Mouse (Mus musculus) MEL (cell line): Measurements from ENCODE around the gene Slc6a14. TPM values are rescaled to one million over a fixed set of nuclear protein-coding genes. Genes with fewer than 3 reads are reported as not detected.

Experiments used
- DNase-seq: peaks from one replicate; pipeline ENCODE4 v3.0.0; 2011; ENCODE audit warnings: low read depth, low spot score
- H3K27ac ChIP-seq: 2 replicates; pipeline ENCODE4 v1.5.1; 2012; ENCODE audit warnings: low read depth, mild to moderate bottlenecking, control low read depth, low read length, moderate library complexity; ENCODE audit not compliant: control insufficient read depth
- H3K27me3 ChIP-seq, 2 experiments: fragments of 150-350 bp in 1 of 2; sonication (generic) in 1 of 2; 2 replicates each; pipeline ENCODE4 v1.6.1; 2012; ENCODE audit warnings: low read length in 2 of 2, mild to moderate bottlenecking in 2 of 2, improper control_type of control experiment in 1 of 2, moderate library complexity in 1 of 2; ENCODE audit not compliant: insufficient read depth in 2 of 2, control insufficient read depth in 1 of 2
- H3K36me3 ChIP-seq, 2 experiments: 2 replicates each; pipeline ENCODE4 v1.6.1; 2012 to 2014; ENCODE audit warnings: low read length in 2 of 2, improper control_type of control experiment in 1 of 2, inconsistent platforms in 1 of 2, mild to moderate bottlenecking in 1 of 2; ENCODE audit not compliant: insufficient read depth in 2 of 2, control insufficient read depth in 1 of 2
- H3K4me1 ChIP-seq, 2 experiments: fragments of 150-350 bp in 1 of 2; sonication (generic) in 1 of 2; 2 replicates each; pipeline ENCODE4 v1.6.1; 2012; ENCODE audit warnings: low read length in 2 of 2, improper control_type of control experiment in 1 of 2, mild to moderate bottlenecking in 1 of 2; ENCODE audit not compliant: insufficient read depth in 2 of 2, control insufficient read depth in 1 of 2
- H3K4me3 ChIP-seq, 2 experiments: fragments of 150-350 bp in 1 of 2; sonication (generic) in 1 of 2; 2 replicates each; pipeline ENCODE4 v1.5.1; 2012; ENCODE audit warnings: low read depth in 2 of 2, low read length in 2 of 2, mild to moderate bottlenecking in 2 of 2, moderate library complexity in 2 of 2, control low read depth in 1 of 2, improper control_type of control experiment in 1 of 2; ENCODE audit not compliant: control insufficient read depth in 1 of 2, insufficient read depth in 1 of 2
- H3K79me2 ChIP-seq: 2 replicates; pipeline ENCODE4 v1.6.1; 2012; ENCODE audit warnings: mild to moderate bottlenecking, low read length, moderate library complexity; ENCODE audit not compliant: control insufficient read depth, poor library complexity, insufficient read depth
- H3K9ac ChIP-seq: 2 replicates; pipeline ENCODE4 v1.6.1; 2012; ENCODE audit warnings: low read depth, mild to moderate bottlenecking, control low read depth, low read length, moderate library complexity; ENCODE audit not compliant: control insufficient read depth, poor library complexity, severe bottlenecking
- H3K9me3 ChIP-seq: fragments of 150-350 bp; sonication (generic); replicated peaks from 2 replicates; pipeline ENCODE4 v1.6.1; 2012; ENCODE audit warnings: mild to moderate bottlenecking, low read length, improper control_type of control experiment, moderate library complexity; ENCODE audit not compliant: insufficient read depth
- ETS1 ChIP-seq: IDR thresholded peaks from 2 replicates; pipeline ENCODE4 v1.6.1; 2012; ENCODE audit warnings: low read depth, mild to moderate bottlenecking, inconsistent platforms, low read length, improper control_type of control experiment, moderate library complexity
- GABPA ChIP-seq: IDR thresholded peaks from 2 replicates; pipeline ENCODE4 v1.6.1; 2012; ENCODE audit warnings: low read depth, mild to moderate bottlenecking, inconsistent platforms, low read length, improper control_type of control experiment, moderate library complexity
- GATA1 ChIP-seq: IDR thresholded peaks from 2 replicates; pipeline ENCODE4 v1.6.1; 2011; ENCODE audit warnings: low read depth, low read length, improper control_type of control experiment
- JUND ChIP-seq: IDR thresholded peaks from 2 replicates; pipeline ENCODE4 v1.6.1; 2011; ENCODE audit warnings: low read depth, mild to moderate bottlenecking, improper control_type of control experiment, low read length
- MAX ChIP-seq: IDR thresholded peaks from 2 replicates; pipeline ENCODE4 v1.6.1; 2011; ENCODE audit warnings: low read length, improper control_type of control experiment
- MEF2A ChIP-seq: IDR thresholded peaks from 2 replicates; pipeline ENCODE4 v1.6.1; 2014; ENCODE audit warnings: low read depth, mild to moderate bottlenecking, inconsistent platforms, low read length, improper control_type of control experiment; ENCODE audit not compliant: poor library complexity, insufficient replicate concordance, severe bottlenecking; ENCODE audit errors: extremely low read depth
- MYB ChIP-seq: IDR thresholded peaks from 2 replicates; pipeline ENCODE4 v1.6.1; 2011; ENCODE audit warnings: mild to moderate bottlenecking, low read depth, low read length, improper control_type of control experiment
- NELFE ChIP-seq: IDR thresholded peaks from 2 replicates; pipeline ENCODE4 v1.6.1; 2011; ENCODE audit warnings: low read depth, low read length, improper control_type of control experiment
- POLR2A ChIP-seq, 2 experiments: IDR thresholded peaks; 2 replicates each; pipeline ENCODE4 v1.6.1; 2011 to 2012; ENCODE audit warnings: low read length in 2 of 2, mild to moderate bottlenecking in 2 of 2, control low read depth in 1 of 2, improper control_type of control experiment in 1 of 2, low read depth in 1 of 2, moderate library complexity in 1 of 2; ENCODE audit not compliant: control insufficient read depth in 1 of 2, insufficient read depth in 1 of 2, poor library complexity in 1 of 2
- POLR2AphosphoS5 ChIP-seq: IDR thresholded peaks from 2 replicates; pipeline ENCODE4 v1.6.1; 2012; ENCODE audit warnings: low read depth, borderline replicate concordance, mild to moderate bottlenecking, inconsistent platforms, low read length, moderate library complexity, mixed read lengths
- RCOR1 ChIP-seq: IDR thresholded peaks from 2 replicates; pipeline ENCODE4 v1.6.1; 2012; ENCODE audit warnings: low read depth, mild to moderate bottlenecking, inconsistent platforms, low read length, improper control_type of control experiment
- TAL1 ChIP-seq: IDR thresholded peaks from 2 replicates; pipeline ENCODE4 v1.6.1; 2012; ENCODE audit warnings: mild to moderate bottlenecking, inconsistent platforms, low read length, moderate library complexity, mixed read lengths
- USF1 ChIP-seq: IDR thresholded peaks from 2 replicates; pipeline ENCODE4 v1.6.1; 2014; ENCODE audit warnings: low read depth, mild to moderate bottlenecking, inconsistent platforms, low read length, improper control_type of control experiment, moderate library complexity
- USF2 ChIP-seq, 2 experiments: IDR thresholded peaks; 2 replicates each; pipeline ENCODE4 v1.6.1; 2011 to 2012; ENCODE audit warnings: improper control_type of control experiment in 2 of 2, low read length in 2 of 2, borderline replicate concordance in 1 of 2, inconsistent platforms in 1 of 2, low read depth in 1 of 2, mild to moderate bottlenecking in 1 of 2; ENCODE audit not compliant: insufficient read depth in 1 of 2
- ZC3H11A ChIP-seq: IDR thresholded peaks from 2 replicates; pipeline ENCODE4 v1.6.1; 2012; ENCODE audit warnings: low read depth, mild to moderate bottlenecking, inconsistent platforms, low read length, improper control_type of control experiment
- polyA plus RNA-seq, 2 experiments: library from polyadenylated mRNA; stranded (reverse) in 1 of 2; unstranded in 1 of 2; fragments of >175 nt in 1 of 2; fragments of >200 nt in 1 of 2; gene quantifications; 2 replicates each; pipeline versions ENCODE4 v1.2.1 to v1.2.4; 2012; ENCODE audit warnings: low replicate concordance in 2 of 2, low read depth in 1 of 2; ENCODE audit not compliant: insufficient read length in 2 of 2, insufficient read depth in 1 of 2, missing spikeins in 1 of 2
- total RNA-seq: library from RNA; depleted of rRNA; stranded (reverse); fragments of 300-350 nt; gene quantifications from 2 replicates; pipeline ENCODE4 v1.2.3, GENCODE M21; 2012; rRNA removed

The Slc6a14 gene
- not detected in 2 replicates for total RNA-seq
- not detected for polyA plus RNA-seq

GRCm38 (mm10) chrX:21714829-21715228, at the start of gene Slc6a14:
TSS of gene Slc6a14 (plus strand) at chrX:21714896.
- H3K4me3 ChIP-seq = no peak within 1 kb of the TSS
- H3K9ac ChIP-seq = no peak within 1 kb of the TSS
- no peak within 1 kb of the TSS for H3K27ac ChIP-seq
- H3K79me2 ChIP-seq = no peaks in the 10 kb centered on the region
- H3K27me3 ChIP-seq = no peaks in the 10 kb centered on the region
- no peaks in the 10 kb centered on the region for H3K4me1 ChIP-seq
- TF ChIP-seq MEF2A = no peak
- TF ChIP-seq TAL1 = no peak
- TF ChIP-seq NELFE = no peak
- no peak for TF ChIP-seq GABPA
- TF ChIP-seq USF1 = no peak
- no peak for TF ChIP-seq POLR2A (IDR thresholded peaks at IDR 0.05; ENCODE audit: control insufficient read depth in 1 of 2, insufficient read depth in 1 of 2, low read depth in 1 of 2, low read length in 2 of 2, poor library complexity in 1 of 2)
- TF ChIP-seq GATA1 = no peak
- no peak for TF ChIP-seq POLR2AphosphoS5
- no peak for TF ChIP-seq ETS1
- H3K36me3 ChIP-seq = no peaks in the 10 kb centered on the region
- no peak for DNase-seq
- H3K9me3 ChIP-seq = no peaks in the 10 kb centered on the region

GRCm38 (mm10) chrX:21670896-21671295, 43.8 kb upstream of the Slc6a14 start:
- no peak overlapping the region for H3K4me3 ChIP-seq
- DNase-seq = no peak
- no peaks in the 10 kb centered on the region for H3K79me2 ChIP-seq
- TF ChIP-seq TAL1 (no peak), MYB (no peak), GATA1 (no peak), JUND (no peak), POLR2A (IDR thresholded peaks at IDR 0.05; ENCODE audit: control insufficient read depth in 1 of 2, insufficient read depth in 1 of 2, low read depth in 1 of 2, low read length in 2 of 2, poor library complexity in 1 of 2) (no peak), ZC3H11A (no peak)
- no peak overlapping the region for H3K27ac ChIP-seq
- H3K27me3 ChIP-seq = no peaks in the 10 kb centered on the region
- no peaks in the 10 kb centered on the region for H3K4me1 ChIP-seq
- H3K9ac ChIP-seq = no peak overlapping the region
- no peaks in the 10 kb centered on the region for H3K9me3 ChIP-seq
- H3K36me3 ChIP-seq = no peaks in the 10 kb centered on the region

- no peak overlapping the region for H3K4me3 ChIP-seq
- H3K79me2 ChIP-seq = no peaks in the 10 kb centered on the region
- TF ChIP-seq RCOR1 (no peak), USF2 (IDR thresholded peaks at IDR 0.05; ENCODE audit: borderline replicate concordance in 1 of 2, insufficient read depth in 1 of 2, low read depth in 1 of 2, low read length in 2 of 2) (no peak), TAL1 (no peak), MAX (no peak)
- H3K36me3 ChIP-seq = no peaks in the 10 kb centered on the region
- no peaks in the 10 kb centered on the region for H3K9me3 ChIP-seq
- no peak overlapping the region for H3K9ac ChIP-seq
- DNase-seq = no peak
- no peaks in the 10 kb centered on the region for H3K4me1 ChIP-seq
- no peaks in the 10 kb centered on the region for H3K27me3 ChIP-seq
- no peak overlapping the region for H3K27ac ChIP-seq
Observed at GRCm38 (mm10) chrX:21695220-21695619, 19.5 kb upstream of the Slc6a14 start.
